Mouse (Mus musculus) urinary bladder, adult 18-20 months (tissue): Measurements from ENCODE around the gene Ttc24.

Experiments
- DNase-seq, 2 experiments: peaks; one replicate each; pipeline ENCODE4 v3.0.0; 2022; ENCODE audit warnings: low spot score in 2 of 2, mixed read lengths in 2 of 2

Ttc24 gene

GRCm38 (mm10) chr3:88078204-88078603 is at the start of gene Ttc24:
Gene Ttc24 (minus strand): TSS chr3:88078304.
- no peak for DNase-seq

DNA sequence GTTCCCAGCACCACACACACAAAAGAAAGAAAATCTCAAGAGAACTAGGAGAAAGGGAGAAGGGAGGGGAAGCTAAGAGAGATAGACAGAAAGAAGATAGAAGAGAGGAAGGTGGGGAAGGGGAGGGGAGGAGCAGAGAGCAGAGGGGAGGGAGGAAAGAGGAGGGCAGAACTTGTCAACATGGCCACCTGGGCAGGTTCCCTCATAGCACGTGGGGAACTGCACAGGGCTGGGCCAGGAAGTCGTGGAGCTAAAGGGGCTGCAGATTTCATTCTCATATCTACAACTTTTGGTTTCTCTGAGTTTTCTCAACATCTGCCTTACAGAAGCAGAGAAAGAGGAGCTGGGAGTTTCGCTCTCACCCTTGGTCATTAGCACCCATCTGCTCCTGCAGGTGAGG is 49.5 kb upstream of the Ttc24 start:
- DNase-seq = no peak

- no peak for DNase-seq
Measured at GRCm38 (mm10) chr3:88126181-88126580, 48.1 kb upstream of the Ttc24 start.

DNA sequence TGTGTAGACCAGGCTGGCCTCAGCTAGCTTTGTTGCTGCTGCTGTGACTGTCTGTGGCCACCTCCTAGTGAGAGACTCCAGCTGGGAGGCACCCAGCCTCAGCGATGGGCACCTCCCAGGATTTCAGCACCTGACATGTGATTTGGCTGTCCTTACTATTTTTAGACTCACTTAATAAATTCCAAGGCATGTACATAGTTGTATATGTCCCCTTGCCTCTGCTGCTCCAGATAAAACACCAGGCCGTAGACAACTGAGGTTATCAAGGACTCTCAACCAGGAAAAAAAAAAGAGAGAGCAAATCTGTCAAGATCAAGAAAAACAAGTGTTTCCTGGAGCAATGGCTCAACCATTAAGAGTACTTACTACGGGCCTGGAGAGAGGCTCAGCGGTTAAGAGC is 47.1 kb upstream of the Ttc24 start:
- DNase-seq = no peak

DNA sequence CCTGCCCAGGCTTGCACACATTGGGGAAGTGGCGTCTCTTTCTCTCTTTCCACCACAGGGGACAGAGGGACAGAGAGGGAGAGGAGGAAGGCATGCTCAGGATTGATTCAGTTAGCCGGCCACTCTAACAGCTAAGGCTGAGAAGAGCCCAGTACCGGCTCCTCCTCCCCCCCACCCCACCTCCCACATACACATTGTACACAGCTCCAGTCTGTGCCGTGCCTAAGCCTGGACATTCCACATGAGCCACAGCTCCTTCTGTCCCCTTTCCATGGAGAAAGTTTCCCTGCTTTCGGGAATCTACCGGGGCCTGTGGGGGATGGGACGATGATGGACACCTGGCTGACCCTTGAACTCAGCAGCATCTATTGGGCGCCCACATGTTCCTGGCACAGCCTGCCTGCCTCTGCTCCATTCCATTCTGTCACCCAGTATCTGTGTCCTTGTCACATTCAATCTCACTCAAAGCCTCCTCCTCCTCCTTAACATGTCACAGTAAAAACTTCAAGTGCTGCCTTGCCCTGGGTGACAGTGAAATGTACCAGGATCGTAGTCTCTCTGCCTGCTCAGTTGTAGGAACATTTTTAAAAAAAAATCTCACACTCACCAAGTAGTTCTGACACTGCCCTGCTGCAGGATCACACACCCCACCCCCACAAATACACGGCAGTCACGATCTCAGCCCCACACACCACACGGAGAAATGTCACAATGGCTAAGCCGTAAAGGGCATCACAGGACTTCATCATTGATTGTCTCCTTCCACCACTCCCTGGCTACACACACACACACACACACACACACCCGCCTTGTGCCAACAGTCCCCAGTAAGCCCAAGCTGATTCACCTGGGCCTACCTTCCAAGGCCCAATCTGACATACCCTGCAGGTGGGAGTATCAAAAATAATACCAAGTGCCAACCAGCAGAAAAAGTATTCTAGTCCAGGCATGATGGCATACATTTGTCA is 43.3 kb upstream of the Ttc24 start:
- DNase-seq = no peak

DNA sequence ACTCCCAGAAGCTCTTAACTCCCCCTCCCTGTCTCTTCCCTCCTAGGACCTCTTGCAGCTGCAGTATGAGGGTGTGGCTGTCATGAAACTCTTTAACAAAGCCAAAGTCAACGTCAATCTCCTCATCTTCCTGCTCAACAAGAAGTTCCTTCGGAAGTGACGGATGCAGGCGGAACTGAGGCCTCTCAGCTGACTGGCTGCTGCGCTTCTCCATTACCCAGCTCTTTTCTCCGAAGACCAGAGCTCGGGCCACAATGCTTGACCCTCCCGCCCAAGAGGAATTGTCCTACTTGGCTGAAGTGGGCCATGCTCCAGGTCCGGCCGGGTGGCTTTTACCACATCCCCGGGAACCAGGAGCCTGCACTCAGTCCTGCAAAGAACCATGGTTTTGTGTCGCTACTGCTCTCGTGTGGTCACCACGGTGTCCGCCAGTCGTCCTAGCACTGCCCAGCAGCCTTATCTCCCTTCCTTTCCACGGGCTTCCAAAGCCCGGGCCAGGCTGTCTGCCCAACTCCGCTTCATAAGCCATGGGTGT is 42.1 kb upstream of the Ttc24 start:
- DNase-seq = no peak

DNA sequence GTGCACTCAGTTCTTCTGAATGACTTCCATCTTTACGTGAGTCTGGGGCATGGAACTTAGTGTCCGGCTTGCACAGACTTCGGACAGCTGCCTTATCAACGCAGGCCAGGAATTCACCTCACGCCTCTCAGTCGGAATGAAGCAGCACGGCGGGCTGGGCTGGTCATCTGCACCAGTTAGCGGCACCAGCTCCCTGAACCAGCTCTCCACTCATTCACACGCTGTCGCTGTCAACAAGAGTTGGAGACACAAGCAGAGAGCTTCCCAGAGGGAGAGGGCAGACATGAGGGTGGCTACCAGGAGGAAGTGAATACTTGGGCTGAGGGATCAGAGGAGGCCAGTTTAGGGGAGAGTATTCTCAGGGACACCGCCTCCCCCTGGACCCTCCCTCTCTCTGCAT is 36.3 kb upstream of the Ttc24 start:
- DNase-seq = no peak

GRCm38 (mm10) chr3:88109126-88109525 is 31.0 kb upstream of the Ttc24 start:
- DNase-seq = no peak

DNA sequence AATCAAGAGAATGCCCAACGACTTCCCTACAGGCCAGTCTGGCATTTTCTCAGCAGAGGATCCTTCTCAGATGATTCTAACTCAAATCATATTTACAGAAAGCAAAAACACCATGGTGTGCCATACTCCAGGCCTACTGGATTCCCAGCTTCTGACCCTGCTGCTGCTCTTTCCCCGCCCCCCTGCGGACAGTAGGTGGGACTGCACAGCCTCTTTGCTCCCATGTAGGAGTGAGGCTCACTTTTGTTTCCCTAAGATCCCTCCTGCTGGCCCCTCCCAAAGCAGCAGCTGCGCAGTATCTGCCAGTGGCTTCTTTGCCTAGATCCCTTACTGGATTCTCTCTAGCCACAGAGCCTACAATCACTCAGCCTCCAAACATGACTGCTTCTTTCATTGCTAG is 28.0 kb upstream of the Ttc24 start:
- DNase-seq = no peak

- no peak for DNase-seq
Measured at GRCm38 (mm10) chr3:88102611-88103010, 24.5 kb upstream of the Ttc24 start.

DNA sequence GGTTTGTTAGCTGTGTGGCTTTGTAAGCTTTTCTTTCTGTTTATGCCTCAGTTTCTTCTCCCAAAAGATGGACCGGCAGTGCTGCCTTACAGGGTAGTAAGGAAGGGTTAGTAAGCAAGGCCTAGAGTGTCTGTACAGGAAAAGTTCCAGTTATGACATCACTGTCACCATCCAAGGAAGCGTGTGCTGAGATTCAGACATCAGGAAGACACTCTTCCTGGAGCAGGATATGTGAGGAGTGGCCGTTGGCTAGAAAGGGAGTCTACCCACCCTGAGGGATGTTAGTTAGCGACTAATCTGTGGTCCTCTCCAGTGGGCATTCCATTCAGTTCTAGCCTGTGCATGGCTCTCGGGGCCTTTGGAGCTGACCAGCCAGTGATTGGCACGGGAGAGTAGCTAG is 24.1 kb upstream of the Ttc24 start:
- DNase-seq = no peak

GRCm38 (mm10) chr3:88101736-88102135 is 23.6 kb upstream of the Ttc24 start:
- no peak for DNase-seq

GRCm38 (mm10) chr3:88100251-88100650 is 22.1 kb upstream of the Ttc24 start:
- DNase-seq = no peak

GRCm38 (mm10) chr3:88097666-88098065 is 19.6 kb upstream of the Ttc24 start:
- no peak for DNase-seq

DNA sequence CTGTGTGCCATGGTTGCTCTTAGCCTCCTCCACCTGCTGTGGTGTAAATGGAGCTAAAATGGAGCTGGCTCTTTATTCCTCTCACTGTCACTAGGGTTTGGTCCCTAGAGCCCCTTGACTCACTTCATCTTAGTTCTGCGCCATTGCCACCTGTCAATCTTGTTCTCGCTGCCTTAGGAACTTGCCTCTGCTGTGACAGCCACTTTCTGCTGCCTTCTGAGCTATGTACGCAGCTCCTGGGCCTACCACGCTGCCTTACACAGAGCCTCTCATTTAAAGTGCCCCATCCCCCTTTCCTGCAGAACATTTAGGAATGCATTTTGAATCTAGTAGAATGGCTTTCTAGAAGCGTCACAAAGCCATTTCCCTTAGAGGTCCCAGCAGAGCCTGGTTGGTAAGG is 16.0 kb upstream of the Ttc24 start:
- no peak for DNase-seq

DNA sequence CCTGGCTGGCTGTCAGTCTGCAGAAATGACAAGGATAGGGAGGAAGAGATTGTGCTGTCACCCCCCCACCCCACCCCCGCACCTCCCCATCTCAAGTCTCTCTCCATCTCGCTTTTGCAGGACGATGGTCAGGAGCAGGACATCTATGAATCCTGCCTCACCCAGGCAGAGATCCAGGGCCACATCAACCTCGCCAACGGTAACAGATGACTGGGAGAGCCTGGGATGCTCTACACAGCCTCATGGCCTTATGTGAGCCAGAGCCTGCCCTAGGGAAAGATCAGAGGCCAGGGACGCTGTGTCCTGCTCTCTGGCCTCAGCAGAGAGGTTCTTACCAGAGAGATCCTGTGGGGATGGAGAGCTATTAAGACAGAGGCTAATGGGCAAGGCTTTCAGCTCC is 12.5 kb upstream of the Ttc24 start:
- no peak for DNase-seq

DNA sequence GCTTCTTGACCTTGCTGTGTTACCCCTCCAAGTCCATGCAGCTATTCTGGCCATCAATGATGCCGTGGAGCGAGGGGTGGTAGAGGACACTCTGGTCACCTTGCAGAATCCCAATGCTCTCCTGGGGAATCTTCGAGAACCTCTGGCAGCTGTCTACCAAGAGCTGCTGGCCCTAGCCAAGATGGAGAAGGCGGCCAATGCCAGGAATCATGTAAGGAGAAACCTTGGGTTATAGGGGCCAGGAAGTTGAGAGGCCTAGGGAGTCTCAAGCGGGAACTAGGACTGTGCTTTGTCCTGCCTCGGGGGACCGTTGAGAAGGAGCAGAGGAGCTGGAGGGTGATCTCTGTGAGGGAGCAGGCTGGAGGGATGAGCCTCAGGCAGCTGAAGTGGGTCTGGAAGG is 12.0 kb upstream of the Ttc24 start:
- no peak for DNase-seq

GRCm38 (mm10) chr3:88087688-88088087 is 9.6 kb upstream of the Ttc24 start:
- DNase-seq = no peak

DNA sequence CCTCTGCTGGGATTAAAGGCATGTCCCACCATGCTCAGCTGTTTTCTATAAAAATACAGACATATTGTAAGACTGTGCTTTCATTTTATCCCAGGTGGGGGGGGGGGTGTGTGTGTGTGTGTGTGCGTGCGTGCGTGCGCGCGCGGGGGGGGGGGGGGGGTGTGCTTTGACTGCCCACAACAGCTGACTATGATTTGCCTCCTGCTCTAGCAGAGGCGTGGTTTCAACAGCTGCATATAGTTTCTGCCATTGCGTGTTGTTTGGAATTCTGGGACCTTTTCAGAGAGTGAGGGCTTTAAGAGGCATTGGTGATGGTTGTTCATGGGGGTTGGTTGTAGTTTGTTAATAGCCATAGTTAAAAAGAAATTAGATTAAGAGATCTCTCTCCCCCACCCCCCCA is 7.4 kb upstream of the Ttc24 start:
- no peak for DNase-seq

GRCm38 (mm10) chr3:88084001-88084400 is 5.9 kb upstream of the Ttc24 start:
- DNase-seq = no peak

GRCm38 (mm10) chr3:88082663-88083062 is 4.6 kb upstream of the Ttc24 start:
- no peak for DNase-seq

DNA sequence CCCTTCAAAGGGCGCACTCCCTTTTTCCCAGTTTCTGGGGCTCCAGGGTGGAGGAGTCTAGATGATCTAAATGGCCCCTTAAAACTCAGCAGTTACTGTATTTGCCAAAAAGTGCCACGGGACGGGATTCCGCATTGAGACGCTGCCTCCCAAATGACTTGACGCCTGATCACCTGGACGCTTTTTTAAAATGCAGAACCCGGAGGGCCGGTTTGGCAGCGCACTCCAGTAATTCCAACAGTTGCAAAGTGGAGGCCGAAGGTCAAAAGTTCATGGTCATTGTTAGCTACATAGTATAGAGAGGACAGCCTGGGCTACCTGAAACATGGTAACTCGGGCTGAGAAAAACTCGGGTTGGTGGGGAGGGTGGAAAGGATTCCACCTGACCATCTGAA is 4.1 kb upstream of the Ttc24 start:
- DNase-seq = no peak
